Mouse (Mus musculus): ENCODE measurements at regions not wholly inside any gene's neighbourhood (a gene's known extent, or its start where the extent isn't known, plus 50 kb on each side); places are given as distances from the start of the nearest gene placed in this dataset.
A peak's percentile ranks its signal among the peaks of the same experiment; 100 is the strongest.

GRCm38 (mm10) chr3:61849317-61849716 lies 483.6 kb upstream of the B430305J03Rik start:
- no peak for DNase-seq

GRCm38 (mm10) chr3:61846703-61847102 lies 481.0 kb upstream of the B430305J03Rik start:
- no peak for DNase-seq

GRCm38 (mm10) chr3:61839355-61840009 lies 473.7 kb upstream of the B430305J03Rik start:
- DNase-seq, result peak; percentile 46 to 48

GRCm38 (mm10) chr3:61816807-61817206 lies 451.1 kb upstream of the B430305J03Rik start:
- DNase-seq, result no peak

- no peak for DNase-seq
These were observed 430.3 kb upstream of the B430305J03Rik start for GRCm38 (mm10) chr3:61796021-61796420.

GRCm38 (mm10) chr3:61790674-61791073 lies 424.9 kb upstream of the B430305J03Rik start:
- no peak for DNase-seq
